ENCODE assay signal across 10 mouse cellular contexts in genomic region chr8:34613138-34613537, GRCm38 (mm10).
DNase-seq lines count a peak whose midpoint lies in the region.
"Had no signal": no experiment of that assay in that cellular context is flagged by ENCODE, and none has a peak within 500 bp of the region (broad histone marks: within the 10 kb centered on the region; RNA-seq: fewer than 3 reads in every experiment).

No protein-coding gene starts in this region.

- DNase-seq in left cerebral cortex, adult 11 months (ENCODE audit: low spot score): peak; percentile 56
- no peak for DNase-seq in left cerebral cortex, postnatal 14 days (ENCODE audit: low spot score in 2 of 2)
- peak; percentile 23 for DNase-seq in MN1 (ENCODE audit: low spot score)
- DNase-seq in left cerebral cortex, adult 9 months (ENCODE audit: low spot score in 2 of 2): peak; percentile 56 to 58
- peak; percentile 70 for DNase-seq in thymus, postnatal 25 days
- no peak for DNase-seq in adrenal gland, postnatal 10 days
- DNase-seq in urinary bladder, postnatal 4 days (ENCODE audit: low spot score in 2 of 2): no peak
- DNase-seq: gastrocnemius, postnatal 14 days; kidney, adult 2 months; kidney, postnatal 4 days had no signal

- intact Hi-C loops in left cerebral cortex, postnatal 14 days (cut with DNase I): no loop called here

Comparison
In these comparisons a context has a peak if more than half of its experiments do, and no peak if none do; other contexts are left out.
1. DNase-seq: peak in left cerebral cortex, adult 11 months (single experiment), MN1 (single experiment), left cerebral cortex, adult 9 months (2 of 2) and thymus, postnatal 25 days (single experiment); none in left cerebral cortex, postnatal 14 days (0 of 2), adrenal gland, postnatal 10 days (single experiment) and urinary bladder, postnatal 4 days (0 of 2).